Mouse (Mus musculus) heart, adult 2 months (tissue): Measurements from ENCODE around the gene Ppp2r5c. TPM values are rescaled to one million over a fixed set of nuclear protein-coding genes. Genes with fewer than 3 reads are reported as not detected.

ENCODE experiments used
- DNase-seq, 2 experiments: peaks; one replicate each; pipeline ENCODE4 v3.0.0; 2021
- H3K27ac ChIP-seq: fragments of 200-600 bp; 2 replicates; pipeline ENCODE4 v1.8.1; 2022
- H3K27me3 ChIP-seq: fragments of 200-500 bp; 2 replicates; pipeline ENCODE4 v1.6.1; 2012; ENCODE audit warnings: mild to moderate bottlenecking, low read length, inconsistent platforms, mixed read lengths; ENCODE audit not compliant: control insufficient read depth, insufficient read depth
- H3K36me3 ChIP-seq: fragments of 200-500 bp; 2 replicates; pipeline ENCODE4 v1.6.1; 2012; ENCODE audit warnings: low read length, inconsistent platforms; ENCODE audit not compliant: control insufficient read depth, insufficient read depth
- H3K4me1 ChIP-seq: fragments of 200-500 bp; 2 replicates; pipeline ENCODE4 v1.6.1; 2011; ENCODE audit warnings: low read length; ENCODE audit not compliant: control insufficient read depth, insufficient read depth
- H3K4me3 ChIP-seq: fragments of 200-600 bp; 2 replicates; pipeline ENCODE4 v1.8.1; 2022
- H3K79me2 ChIP-seq: fragments of 200-500 bp; replicated peaks from 2 replicates; pipeline ENCODE4 v1.6.1; 2012; ENCODE audit warnings: mild to moderate bottlenecking, inconsistent platforms, low read length, moderate library complexity, mixed read lengths; ENCODE audit not compliant: control insufficient read depth, insufficient read depth
- H3K9ac ChIP-seq: fragments of 200-500 bp; 2 replicates; pipeline ENCODE4 v1.6.1; 2012; ENCODE audit warnings: low read depth, mild to moderate bottlenecking, control low read depth, inconsistent platforms, low read length, mixed read lengths
- CTCF ChIP-seq: fragments of 200-600 bp; IDR thresholded peaks from 2 replicates; pipeline ENCODE4 v1.8.1; 2022; ENCODE audit warnings: antibody characterized with exemption, mild to moderate bottlenecking, moderate library complexity
- EP300 ChIP-seq: fragments of 200-500 bp; IDR thresholded peaks from 2 replicates; pipeline ENCODE4 v1.6.1; 2011; ENCODE audit warnings: low read depth, low read length, control low read depth; ENCODE audit not compliant: insufficient read depth
- POLR2A ChIP-seq: fragments of 200-500 bp; IDR thresholded peaks from 2 replicates; pipeline ENCODE4 v1.6.1; 2011; ENCODE audit warnings: mild to moderate bottlenecking, low read depth, low read length, control low read depth; ENCODE audit not compliant: insufficient read depth
- WGBS: fragments of 180-500 bp; shearing (Covaris S2); methylation state at CpG from one replicate; pipeline ENCODE4 v1.1.7; 2018; 5-methylcytosine and 5-hydroxymethylcytosine counted together
- intact Hi-C: fragments of 180-260 bp; cut with DNase I; formaldehyde crosslinking; loops from one replicate; pipeline ENCODE4 v1.15.1; 2025
- polyA plus RNA-seq: library from polyadenylated mRNA; depleted of rRNA; stranded (reverse); fragments of >200 nt; gene quantifications from 2 replicates; pipeline ENCODE4 v1.2.3, GENCODE M21; 2012
- total RNA-seq, 2 experiments: library from RNA; stranded (reverse); gene quantifications; 2 replicates each; pipeline ENCODE4 v1.2.3; 2021

Gene Ppp2r5c
- total and polyA plus RNA-seq, 3 experiments, result 41.7 to 93.7 (median 90.9) TPM

GRCm38 (mm10) chr12:110566366-110566765, 119.4 kb downstream of the Ppp2r5c start:
- intact Hi-C loops, result no loop called here
- DNase-seq, result no peak
- H3K79me2 ChIP-seq, result no peaks in the 10 kb centered on the region
- TF ChIP-seq EP300, result no peak
- no peak for TF ChIP-seq CTCF
- no peak for TF ChIP-seq POLR2A
- no peak overlapping the region for H3K9ac ChIP-seq
- no peaks in the 10 kb centered on the region for H3K36me3 ChIP-seq
- no peaks in the 10 kb centered on the region for H3K4me1 ChIP-seq
- WGBS, result 93% methylated on average over 9 of the region's 9 CpGs
- no peak overlapping the region for H3K4me3 ChIP-seq
- no peak overlapping the region for H3K27ac ChIP-seq
- no peaks in the 10 kb centered on the region for H3K27me3 ChIP-seq

GRCm38 (mm10) chr12:110571050-110571449, 124.1 kb downstream of the Ppp2r5c start:
- no peak overlapping the region for H3K4me3 ChIP-seq
- DNase-seq, result no peak
- TF ChIP-seq EP300 (no peak), CTCF (no peak), POLR2A (no peak)
- H3K79me2 ChIP-seq, result no peaks in the 10 kb centered on the region
- H3K9ac ChIP-seq, result no peak overlapping the region
- H3K36me3 ChIP-seq, result no peaks in the 10 kb centered on the region
- no peaks in the 10 kb centered on the region for H3K4me1 ChIP-seq
- intact Hi-C loops, result no loop called here
- 92% methylated on average over 10 of the region's 10 CpGs for WGBS
- no peaks in the 10 kb centered on the region for H3K27me3 ChIP-seq
- no peak overlapping the region for H3K27ac ChIP-seq

GRCm38 (mm10) chr12:110572351-110572750, 125.4 kb downstream of the Ppp2r5c start:
- H3K4me1 ChIP-seq, result no peaks in the 10 kb centered on the region
- no peak overlapping the region for H3K4me3 ChIP-seq
- H3K36me3 ChIP-seq, result no peaks in the 10 kb centered on the region
- intact Hi-C loops, result no loop called here
- H3K27me3 ChIP-seq, result no peaks in the 10 kb centered on the region
- H3K27ac ChIP-seq, result no peak overlapping the region
- no peaks in the 10 kb centered on the region for H3K79me2 ChIP-seq
- WGBS, result 92% methylated on average over 4 of the region's 4 CpGs
- no peak overlapping the region for H3K9ac ChIP-seq
- DNase-seq, result no peak
- no peak for TF ChIP-seq POLR2A

GRCm38 (mm10) chr12:110573635-110574034, 126.7 kb downstream of the Ppp2r5c start:
- no peak for DNase-seq
- no peak for TF ChIP-seq POLR2A
- TF ChIP-seq EP300, result no peak
- no peak for TF ChIP-seq CTCF
- Histone ChIP-seq H3K9ac (no peak overlapping the region), H3K27ac (no peak overlapping the region), H3K36me3 (no peaks in the 10 kb centered on the region), H3K79me2 (no peaks in the 10 kb centered on the region), H3K27me3 (no peaks in the 10 kb centered on the region), H3K4me3 (no peak overlapping the region), H3K4me1 (no peaks in the 10 kb centered on the region)
- intact Hi-C loops, result no loop called here
- 79% methylated on average over 8 of the region's 8 CpGs for WGBS

GRCm38 (mm10) chr12:110575926-110576325, 129.0 kb downstream of the Ppp2r5c start:
- DNase-seq, result no peak
- Histone ChIP-seq H3K36me3 (no peaks in the 10 kb centered on the region), H3K4me1 (no peaks in the 10 kb centered on the region), H3K27me3 (no peaks in the 10 kb centered on the region), H3K27ac (no peak overlapping the region), H3K9ac (no peak overlapping the region), H3K4me3 (no peak overlapping the region), H3K79me2 (no peaks in the 10 kb centered on the region)
- no peak for TF ChIP-seq EP300
- no peak for TF ChIP-seq POLR2A
- TF ChIP-seq CTCF, result no peak
- 66% methylated on average over 4 of the region's 4 CpGs for WGBS
- intact Hi-C loops, result no loop called here

GRCm38 (mm10) chr12:110578333-110578732, 131.4 kb downstream of the Ppp2r5c start:
- H3K79me2 ChIP-seq, result no peaks in the 10 kb centered on the region
- H3K4me1 ChIP-seq, result no peaks in the 10 kb centered on the region
- H3K9ac ChIP-seq, result no peak overlapping the region
- H3K4me3 ChIP-seq, result no peak overlapping the region
- H3K27me3 ChIP-seq, result no peaks in the 10 kb centered on the region
- TF ChIP-seq EP300, result no peak
- intact Hi-C loops, result no loop called here
- H3K36me3 ChIP-seq, result no peaks in the 10 kb centered on the region
- no peak for DNase-seq
- no peak overlapping the region for H3K27ac ChIP-seq
- 90% methylated on average over 9 of the region's 9 CpGs for WGBS
